Mouse (Mus musculus) ES-E14 (cell line): ENCODE measurements around the gene Brf1.

Experiments
- CHD2 ChIP-seq: IDR thresholded peaks from 2 replicates; pipeline ENCODE4 v1.6.1; 2014; ENCODE audit warnings: mild to moderate bottlenecking, low read depth, low read length, inconsistent platforms
- ZC3H11A ChIP-seq: IDR thresholded peaks from 2 replicates; pipeline ENCODE4 v1.6.1; 2012; ENCODE audit warnings: low read depth, mild to moderate bottlenecking, inconsistent platforms, low read length, borderline replicate concordance
- ZNF384 ChIP-seq: IDR thresholded peaks from 2 replicates; pipeline ENCODE4 v1.6.1; 2012; ENCODE audit warnings: low read depth, low read length, inconsistent platforms

DNA sequence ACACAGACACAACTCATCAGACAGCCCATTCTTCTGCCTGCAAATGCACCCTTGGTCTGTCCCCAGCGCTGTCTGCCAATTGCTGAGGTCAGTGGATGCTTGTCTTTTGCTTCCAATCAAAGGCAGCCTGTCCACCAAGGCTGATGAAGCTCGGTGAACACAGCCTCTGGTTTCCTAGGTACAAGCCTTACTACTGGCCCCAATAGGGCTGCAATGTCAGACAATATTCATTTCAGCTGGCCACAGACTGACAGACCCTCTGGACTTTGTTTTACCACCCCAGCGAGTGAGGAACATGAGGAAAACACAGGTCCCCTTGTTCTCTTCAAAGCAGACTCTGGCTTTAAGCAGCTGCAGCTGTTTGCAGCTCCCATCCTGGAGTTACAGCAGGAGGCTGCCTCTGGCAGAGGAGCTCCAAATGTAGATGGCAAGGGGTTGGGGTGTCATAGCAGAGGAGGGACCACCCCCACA is 12.6 kb upstream of the Brf1 start:
- TF ChIP-seq CHD2 (no peak), ZC3H11A (no peak), ZNF384 (no peak)
